Mouse (Mus musculus) embryonic facial prominence, embryonic 12.5 days (tissue): ENCODE data around the gene Gclm. TPM values are rescaled to one million over a fixed set of nuclear protein-coding genes. Genes with fewer than 3 reads are reported as not detected.

Experiments used
- microRNA counts: library from miRNA; unstranded; fragments of <30 nt; microRNA quantifications from one replicate; lab custom pipeline; 2017
- microRNA-seq: library from miRNA; unstranded; fragments of <30 nt; microRNA quantifications from one replicate; pipeline ENCODE4, GENCODE M21; 2017
- polyA plus RNA-seq: library from polyadenylated mRNA; unstranded; fragments of >200 nt; fragmentation: Nextera tagmentation; extraction: Ambion mirVana; gene quantifications from 2 replicates; pipeline ENCODE4 v1.2.1, GENCODE M21; 2016

Gclm gene
- polyA plus RNA-seq, 1 experiment from 2014 or later: 61.5 TPM

MicroRNAs encoded within 50 kb of the gene (microRNA counts, 519-probe panel; counts per million panel counts)
- microRNA mmu-miR-760 (lab: Ali Mortazavi, UCI): 460 counts per million, percentile 65 among the panel's probes with 10 or more counts

Small RNA genes within 50 kb of the gene (microRNA-seq; reads per million reads assigned to microRNA genes)
- gene Gm22903: not detected
- 188 reads per million, percentile 61 among the genes with 10 or more reads in this experiment for gene Mir760

Other genes starting within 250 kb of the Gclm start
- 1.2 and 1.3 TPM in 2 replicates for gene Abca4, start 201.1 kb upstream of the Gclm start, polyA plus RNA-seq
- 77.1 and 82.2 TPM in 2 replicates for gene Dnttip2, start 28.8 kb downstream of the Gclm start, polyA plus RNA-seq
- 8.9 and 11.2 TPM in 2 replicates for gene Bcar3, start 48.6 kb downstream of the Gclm start, polyA plus RNA-seq